Mouse (Mus musculus) CH12.LX (cell line): ENCODE data around the gene Cacna2d2. TPM values are rescaled to one million over a fixed set of nuclear protein-coding genes. Genes with fewer than 3 reads are reported as not detected.

Experiments used
- DNase-seq: peaks from one replicate; pipeline ENCODE4 v3.0.0-alpha.2; 2013; ENCODE audit errors: extremely low read depth
- H3K27ac ChIP-seq: 2 replicates; pipeline ENCODE4 v1.5.1; 2012; ENCODE audit warnings: low read depth, mild to moderate bottlenecking, control low read depth, moderate library complexity; ENCODE audit not compliant: insufficient read depth
- H3K27me3 ChIP-seq: replicated peaks from 2 replicates; pipeline ENCODE3; 2012; ENCODE audit warnings: inconsistent platforms
- H3K36me3 ChIP-seq, 2 experiments: replicated peaks in 1 of 2; 2 replicates each; pipeline versions ENCODE3 to v1.6.1; 2012; ENCODE audit warnings: inconsistent platforms in 1 of 2, low read length in 1 of 2, mild to moderate bottlenecking in 1 of 2, mixed read lengths in 1 of 2, moderate library complexity in 1 of 2; ENCODE audit not compliant: control insufficient read depth in 1 of 2, insufficient read depth in 1 of 2
- H3K4me1 ChIP-seq, 2 experiments: 2 replicates each; pipeline ENCODE4 v1.6.1; 2012; ENCODE audit warnings: inconsistent platforms in 1 of 2, moderate library complexity in 1 of 2; ENCODE audit not compliant: insufficient read depth in 2 of 2, control insufficient read depth in 1 of 2
- H3K4me2 ChIP-seq: 2 replicates; pipeline ENCODE4 v1.6.1; 2012; ENCODE audit warnings: low read depth, mild to moderate bottlenecking, control low read depth; ENCODE audit not compliant: poor library complexity, insufficient read depth, severe bottlenecking
- H3K4me3 ChIP-seq, 3 experiments: fragments of 150-350 bp in 1 of 3; sonication (generic) in 1 of 3; replicated peaks in 1 of 3; 2 replicates each; pipeline versions ENCODE3 to v1.5.1; 2011 to 2012; ENCODE audit warnings: low read depth in 2 of 3, low read length in 2 of 3, mild to moderate bottlenecking in 2 of 3, moderate library complexity in 2 of 3, control low read depth in 1 of 3, improper control_type of control experiment in 1 of 3, inconsistent platforms in 1 of 3, mixed read lengths in 1 of 3; ENCODE audit not compliant: poor library complexity in 1 of 3
- H3K79me2 ChIP-seq: replicated peaks from 2 replicates; pipeline ENCODE4 v1.6.1; 2012; ENCODE audit warnings: mild to moderate bottlenecking, moderate library complexity; ENCODE audit not compliant: control insufficient read depth, poor library complexity, insufficient read depth, severe bottlenecking; ENCODE audit errors: extremely low read depth
- H3K9ac ChIP-seq: 2 replicates; pipeline ENCODE4 v1.6.1; 2012; ENCODE audit warnings: low read depth, mild to moderate bottlenecking, control low read depth, moderate library complexity; ENCODE audit not compliant: insufficient read depth
- H3K9me3 ChIP-seq: replicated peaks from 2 replicates; pipeline ENCODE3; 2012; ENCODE audit warnings: low read length, inconsistent platforms, mixed read lengths
- BHLHE40 ChIP-seq: IDR thresholded peaks from 2 replicates; pipeline ENCODE4 v1.6.1; 2011; ENCODE audit warnings: mild to moderate bottlenecking, low read depth, low read length, improper control_type of control experiment
- CHD2 ChIP-seq: IDR thresholded peaks from 2 replicates; pipeline ENCODE4 v1.6.1; 2011; ENCODE audit warnings: low read length, improper control_type of control experiment
- E2F4 ChIP-seq: IDR thresholded peaks from 2 replicates; pipeline ENCODE4 v1.6.1; 2011; ENCODE audit warnings: low read depth, low read length, improper control_type of control experiment; ENCODE audit not compliant: insufficient replicate concordance
- ELF1 ChIP-seq: IDR thresholded peaks from 2 replicates; pipeline ENCODE4 v1.6.1; 2014; ENCODE audit warnings: low read depth, mild to moderate bottlenecking, inconsistent platforms, low read length, improper control_type of control experiment
- ETS1 ChIP-seq: conservative IDR thresholded peaks from 2 replicates; pipeline ENCODE4 v1.6.1; 2012; ENCODE audit warnings: low read depth, mild to moderate bottlenecking, inconsistent platforms, low read length, improper control_type of control experiment, moderate library complexity
- GABPA ChIP-seq: IDR thresholded peaks from 2 replicates; pipeline ENCODE4 v1.6.1; 2012; ENCODE audit warnings: low read depth, low read length, improper control_type of control experiment, inconsistent platforms; ENCODE audit not compliant: insufficient replicate concordance
- HCFC1 ChIP-seq: IDR thresholded peaks from 2 replicates; pipeline ENCODE4 v1.6.1; 2012; ENCODE audit warnings: low read depth, mild to moderate bottlenecking, inconsistent platforms, low read length, improper control_type of control experiment
- JUND ChIP-seq: conservative IDR thresholded peaks from 2 replicates; pipeline ENCODE4 v1.6.1; 2011; ENCODE audit warnings: low read depth, low read length, improper control_type of control experiment
- MAFK ChIP-seq: IDR thresholded peaks from 2 replicates; pipeline ENCODE4 v1.6.1; 2011; ENCODE audit warnings: low read length, improper control_type of control experiment; ENCODE audit not compliant: insufficient replicate concordance
- MAX ChIP-seq: IDR thresholded peaks from 2 replicates; pipeline ENCODE4 v1.6.1; 2011; ENCODE audit warnings: low read length, improper control_type of control experiment
- MXI1 ChIP-seq: IDR thresholded peaks from 2 replicates; pipeline ENCODE4 v1.6.1; 2011; ENCODE audit warnings: mild to moderate bottlenecking, low read depth, low read length, improper control_type of control experiment
- MYC ChIP-seq: IDR thresholded peaks from 2 replicates; pipeline ENCODE4 v1.6.1; 2011; ENCODE audit warnings: low read depth, mild to moderate bottlenecking, improper control_type of control experiment, low read length
- NELFE ChIP-seq: IDR thresholded peaks from 2 replicates; pipeline ENCODE4 v1.6.1; 2011; ENCODE audit warnings: low read depth, low read length, improper control_type of control experiment
- NRF1 ChIP-seq: IDR thresholded peaks from 2 replicates; pipeline ENCODE4 v1.6.1; 2014; ENCODE audit warnings: low read depth, mild to moderate bottlenecking, inconsistent platforms, low read length, improper control_type of control experiment, moderate library complexity
- POLR2A ChIP-seq: IDR thresholded peaks from 2 replicates; pipeline ENCODE4 v1.6.1; 2011; ENCODE audit warnings: low read depth, mild to moderate bottlenecking, improper control_type of control experiment, low read length
- POLR2AphosphoS2 ChIP-seq: IDR thresholded peaks from 2 replicates; pipeline ENCODE4 v1.6.1; 2011; ENCODE audit warnings: low read depth, low read length, improper control_type of control experiment
- RAD21 ChIP-seq: IDR thresholded peaks from 2 replicates; pipeline ENCODE4 v1.6.1; 2011; ENCODE audit warnings: low read depth, mild to moderate bottlenecking, low read length, improper control_type of control experiment, moderate library complexity
- SIN3A ChIP-seq: IDR thresholded peaks from 2 replicates; pipeline ENCODE4 v1.6.1; 2012; ENCODE audit warnings: low read length, improper control_type of control experiment, inconsistent platforms
- TBP ChIP-seq: conservative IDR thresholded peaks from 2 replicates; pipeline ENCODE4 v1.6.1; 2011; ENCODE audit warnings: low read depth, low read length, improper control_type of control experiment
- TCF12 ChIP-seq: IDR thresholded peaks from 2 replicates; pipeline ENCODE4 v1.6.1; 2014; ENCODE audit warnings: low read depth, mild to moderate bottlenecking, inconsistent platforms, low read length, improper control_type of control experiment
- UBTF ChIP-seq: IDR thresholded peaks from 2 replicates; pipeline ENCODE4 v1.6.1; 2012; ENCODE audit warnings: low read depth, mild to moderate bottlenecking, inconsistent platforms, low read length, improper control_type of control experiment, moderate library complexity
- dilution Hi-C: fragments of 300-500 bp; cut with MboI; formaldehyde crosslinking; loops from 2 replicates; pipeline ENCODE4 v1.14.3; 2020; ENCODE audit warnings: low sequenced_read_pairs; ENCODE audit not compliant: extremely low pct_unique_long_range_greater_than_20kb, extremely low pct_ligation_motif_present
- in situ Hi-C: fragments of 300-500 bp; cut with MboI; formaldehyde crosslinking; loops from 3 replicates; pipeline ENCODE4 v1.14.3; 2019; ENCODE audit warnings: low sequenced_read_pairs, low pct_ligation_motif_present, low pct_unique_long_range_greater_than_20kb, mixed read lengths
- polyA plus RNA-seq: library from polyadenylated mRNA; unstranded; fragments of >175 nt; gene quantifications from 2 replicates; pipeline ENCODE4 v1.2.1, GENCODE M21; 2012; ENCODE audit warnings: low read depth; ENCODE audit not compliant: insufficient read length
- total RNA-seq, 2 experiments: library from RNA; depleted of rRNA; stranded (reverse); fragments of 300-350 nt in 1 of 2; fragments of >200 nt in 1 of 2; gene quantifications; 2 replicates each; pipeline ENCODE4 v1.2.3; 2012 to 2014

The Cacna2d2 gene
- total and polyA plus RNA-seq, 3 experiments = 0.04 TPM; not detected in 2

- TF ChIP-seq UBTF = no peak
- no peak for TF ChIP-seq TBP
- peak; percentile 39; the same call in 1 of the 2 replicates for TF ChIP-seq MAX
- TF ChIP-seq MAFK = no peak
- TF ChIP-seq E2F4 = no peak
- TF ChIP-seq POLR2A = no peak
- no peak for TF ChIP-seq BHLHE40
- no peak for TF ChIP-seq JUND
These were observed 146.2 kb downstream of the Cacna2d2 start (continued) for GRCm38 (mm10) chr9:107545602-107546001.

GRCm38 (mm10) chr9:107547026-107547425 lies 147.6 kb downstream of the Cacna2d2 start, which contains the start of gene Zmynd10:
Gene Zmynd10, plus strand, starts transcription at chr9:107547298.
- peak; percentile 96 for DNase-seq
- peaks cover 23 to 36% of the 10 kb centered on the region in 2 experiments for H3K36me3 ChIP-seq
- H3K4me2 ChIP-seq = peak within 1 kb of the TSS; percentile 38
- H3K4me1 ChIP-seq = peaks cover 3 to 42% of the 10 kb centered on the region in 2 experiments; a peak in 3 of 4 replicates
- TF ChIP-seq TCF12 (peak; percentile 71), SIN3A (peak; percentile 99), HCFC1 (peak; percentile 19; the same call in 1 of the 2 replicates), RAD21 (no peak), BHLHE40 (peak; percentile 35; the same call in 1 of the 2 replicates), ETS1 (peak; percentile 87), POLR2AphosphoS2 (no peak), NRF1 (peak; percentile 81), MXI1 (peak; percentile 79), MYC (peak; percentile 49; the same call in 1 of the 2 replicates), ELF1 (peak; percentile 26; the same call in 1 of the 2 replicates), NELFE (no peak), GABPA (no peak), MAFK (no peak), MAX (peak; percentile 36), CHD2 (no peak)
- in situ Hi-C loops = no loop called here
- dilution Hi-C loops = no loop called here
- H3K9ac ChIP-seq = no peak within 1 kb of the TSS
- no peak within 1 kb of the TSS for H3K4me3 ChIP-seq
- H3K27ac ChIP-seq = no peak within 1 kb of the TSS
- no peaks in the 10 kb centered on the region for H3K79me2 ChIP-seq
- H3K27me3 ChIP-seq = no peaks in the 10 kb centered on the region
- no peaks in the 10 kb centered on the region for H3K9me3 ChIP-seq
